Mouse (Mus musculus): ENCODE data around the gene Rab38. TPM values are rescaled to one million over a fixed set of nuclear protein-coding genes. Genes with fewer than 3 reads are reported as not detected.

The Rab38 gene
- 2.8 and 8.9 TPM in 2 replicates for polyA plus RNA-seq (2011; ENCODE audit: insufficient read length, low read depth, missing spikeins)

GRCm38 (mm10) chr7:88429786-88430691, at the start of gene Rab38:
Rab38 (plus strand) TSS chr7:88430273.
- peak within 1 kb of the TSS; percentile 49 for H3K4me3 ChIP-seq (ENCODE audit: insufficient read depth, low read length)
- no peak within 1 kb of the TSS for H3K27ac ChIP-seq (ENCODE audit: insufficient read depth, low read length)

DNA sequence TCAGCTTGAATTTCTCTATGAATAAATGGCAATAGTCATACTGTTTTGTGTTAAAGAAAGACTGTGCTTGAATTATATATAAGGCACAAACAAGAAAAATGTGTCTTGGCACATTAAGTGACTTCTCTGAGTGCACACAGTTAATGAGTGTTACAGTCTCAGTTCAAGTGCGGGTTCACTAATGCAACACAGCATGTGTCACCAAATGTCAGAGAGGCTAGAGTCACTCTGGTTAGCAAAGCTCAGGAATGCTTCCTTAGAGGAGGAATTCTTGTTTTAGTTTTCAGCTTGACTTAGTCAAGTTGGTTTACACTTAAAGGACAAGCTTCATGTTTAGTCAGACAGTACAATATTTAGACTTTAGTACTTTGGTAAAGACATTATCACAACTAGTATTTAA, 35.5 kb upstream of the Rab38 start:
- TF ChIP-seq CTCF (IDR thresholded peaks at IDR 0.05; ENCODE audit: borderline replicate concordance, insufficient read depth, low read length) (no peak), POLR2A (IDR thresholded peaks at IDR 0.05; ENCODE audit: low read depth, low read length) (no peak)
- Histone ChIP-seq H3K4me3 (ENCODE audit: insufficient read depth, low read length) (no peak overlapping the region), H3K27ac (ENCODE audit: insufficient read depth, low read length) (no peak overlapping the region), H3K4me1 (ENCODE audit: control insufficient read depth, insufficient read depth, low read length) (no peaks in the 10 kb centered on the region)

More at GRCm38 (mm10) chr7:88429786-88430691, at the start of gene Rab38:
- H3K4me1 ChIP-seq (ENCODE audit: control insufficient read depth, insufficient read depth, low read length), result no peaks in the 10 kb centered on the region
- no peak for TF ChIP-seq CTCF (IDR thresholded peaks at IDR 0.05; ENCODE audit: borderline replicate concordance, insufficient read depth, low read length)
- peak; percentile 56 for TF ChIP-seq POLR2A (IDR thresholded peaks at IDR 0.05; ENCODE audit: low read depth, low read length)

- TF ChIP-seq POLR2A (IDR thresholded peaks at IDR 0.05; ENCODE audit: low read depth, low read length) (no peak), CTCF (IDR thresholded peaks at IDR 0.05; ENCODE audit: borderline replicate concordance, insufficient read depth, low read length) (no peak)
- no peaks in the 10 kb centered on the region for H3K4me1 ChIP-seq (ENCODE audit: control insufficient read depth, insufficient read depth, low read length)
- H3K4me3 ChIP-seq (ENCODE audit: insufficient read depth, low read length), result no peak overlapping the region
- H3K27ac ChIP-seq (ENCODE audit: insufficient read depth, low read length), result no peak overlapping the region
Observed at GRCm38 (mm10) chr7:88395745-88396144, 34.3 kb upstream of the Rab38 start.

DNA sequence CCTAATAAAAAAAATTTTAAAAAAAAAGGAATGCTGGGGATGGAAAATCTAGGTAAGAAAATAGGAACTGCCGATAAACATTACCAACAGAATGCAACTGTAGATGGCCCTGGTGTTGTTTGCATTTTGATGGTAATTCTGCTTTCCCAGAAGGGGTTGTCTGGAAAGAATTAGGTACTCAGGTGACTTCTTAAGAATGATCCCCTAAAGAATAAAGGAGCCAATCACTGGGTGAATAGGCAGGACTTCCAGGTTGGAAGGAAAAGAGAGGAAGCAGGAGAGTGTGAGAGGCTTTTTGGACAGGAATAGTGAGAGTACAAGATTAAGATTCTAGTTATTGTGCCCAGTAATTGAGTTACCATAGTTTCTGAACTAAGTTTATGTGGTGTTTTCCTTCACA, 24.8 kb upstream of the Rab38 start:
- H3K27ac ChIP-seq (ENCODE audit: insufficient read depth, low read length), result no peak overlapping the region
- TF ChIP-seq CTCF (IDR thresholded peaks at IDR 0.05; ENCODE audit: borderline replicate concordance, insufficient read depth, low read length) (no peak), POLR2A (IDR thresholded peaks at IDR 0.05; ENCODE audit: low read depth, low read length) (no peak)
- no peaks in the 10 kb centered on the region for H3K4me1 ChIP-seq (ENCODE audit: control insufficient read depth, insufficient read depth, low read length)
- no peak overlapping the region for H3K4me3 ChIP-seq (ENCODE audit: insufficient read depth, low read length)

- H3K27ac ChIP-seq (ENCODE audit: insufficient read depth, low read length), result no peak overlapping the region
- H3K4me3 ChIP-seq (ENCODE audit: insufficient read depth, low read length), result no peak overlapping the region
- TF ChIP-seq CTCF (IDR thresholded peaks at IDR 0.05; ENCODE audit: borderline replicate concordance, insufficient read depth, low read length), result no peak
- TF ChIP-seq POLR2A (IDR thresholded peaks at IDR 0.05; ENCODE audit: low read depth, low read length), result no peak
- no peaks in the 10 kb centered on the region for H3K4me1 ChIP-seq (ENCODE audit: control insufficient read depth, insufficient read depth, low read length)
Observed at GRCm38 (mm10) chr7:88406466-88406865, 23.6 kb upstream of the Rab38 start.

DNA sequence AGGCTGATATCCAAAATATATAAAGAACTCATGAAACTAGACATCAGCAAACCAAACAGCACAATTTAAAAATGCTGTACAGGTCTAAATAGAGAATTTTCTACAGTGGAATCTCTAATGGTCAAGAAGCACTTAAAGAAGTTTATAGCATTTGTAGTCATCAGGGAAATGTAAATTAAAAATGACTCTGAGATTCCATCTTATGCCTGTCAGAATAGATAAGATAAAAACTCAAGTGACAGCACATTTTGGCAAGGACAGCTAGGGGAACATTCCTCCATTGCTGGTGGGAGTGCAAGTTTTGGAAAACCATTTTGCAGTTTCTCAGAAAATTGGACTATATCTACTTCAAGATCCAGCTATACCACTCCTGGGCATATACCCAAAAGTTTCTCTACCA, 8.3 kb upstream of the Rab38 start:
- TF ChIP-seq POLR2A (IDR thresholded peaks at IDR 0.05; ENCODE audit: low read depth, low read length), result no peak
- no peak for TF ChIP-seq CTCF (IDR thresholded peaks at IDR 0.05; ENCODE audit: borderline replicate concordance, insufficient read depth, low read length)
- no peak overlapping the region for H3K27ac ChIP-seq (ENCODE audit: insufficient read depth, low read length)
- H3K4me1 ChIP-seq (ENCODE audit: control insufficient read depth, insufficient read depth, low read length), result no peaks in the 10 kb centered on the region
- H3K4me3 ChIP-seq (ENCODE audit: insufficient read depth, low read length), result no peak overlapping the region

DNA sequence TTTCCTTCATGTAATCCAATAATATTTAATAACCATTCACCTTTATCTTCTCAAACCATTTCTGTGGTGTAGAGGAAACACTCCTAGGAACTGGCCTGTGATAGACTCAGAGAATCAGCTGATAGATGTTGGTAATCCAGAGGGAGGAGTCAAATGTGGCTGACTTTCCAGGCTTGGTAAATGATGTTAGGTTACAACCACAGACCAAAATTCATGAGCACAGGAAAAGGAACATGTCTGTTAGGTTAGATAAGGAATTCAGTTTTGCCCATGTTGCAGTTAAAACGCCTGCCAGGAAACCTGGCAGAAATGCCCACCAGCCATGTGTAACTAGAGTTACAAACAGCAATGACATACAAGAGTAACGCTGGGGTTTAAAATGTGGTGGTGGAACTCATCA, 6.2 kb upstream of the Rab38 start:
- no peak for TF ChIP-seq CTCF (IDR thresholded peaks at IDR 0.05; ENCODE audit: borderline replicate concordance, insufficient read depth, low read length)
- TF ChIP-seq POLR2A (IDR thresholded peaks at IDR 0.05; ENCODE audit: low read depth, low read length), result no peak
- Histone ChIP-seq H3K27ac (ENCODE audit: insufficient read depth, low read length) (no peak overlapping the region), H3K4me3 (ENCODE audit: insufficient read depth, low read length) (no peak overlapping the region), H3K4me1 (ENCODE audit: control insufficient read depth, insufficient read depth, low read length) (no peaks in the 10 kb centered on the region)

DNA sequence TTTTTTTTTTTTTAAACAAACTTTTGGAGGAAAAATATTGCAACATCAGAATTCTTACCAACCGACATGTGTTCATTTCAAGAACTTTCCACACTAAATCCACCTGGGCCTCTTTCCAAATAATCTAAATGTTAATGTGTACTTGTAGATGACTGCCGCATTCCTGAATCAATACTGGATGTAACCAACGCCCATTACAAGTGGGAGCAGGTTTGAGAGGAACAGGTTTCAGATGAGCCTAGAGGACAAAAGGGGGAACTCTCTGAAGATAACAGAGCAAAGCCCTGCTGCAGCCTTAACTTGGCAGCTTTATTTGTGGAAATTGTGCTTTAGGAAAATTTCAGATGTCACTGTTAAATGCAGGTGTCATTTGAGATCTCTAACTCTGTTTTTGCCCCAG, 4.3 kb upstream of the Rab38 start:
- H3K4me3 ChIP-seq (ENCODE audit: insufficient read depth, low read length), result no peak overlapping the region

DNA sequence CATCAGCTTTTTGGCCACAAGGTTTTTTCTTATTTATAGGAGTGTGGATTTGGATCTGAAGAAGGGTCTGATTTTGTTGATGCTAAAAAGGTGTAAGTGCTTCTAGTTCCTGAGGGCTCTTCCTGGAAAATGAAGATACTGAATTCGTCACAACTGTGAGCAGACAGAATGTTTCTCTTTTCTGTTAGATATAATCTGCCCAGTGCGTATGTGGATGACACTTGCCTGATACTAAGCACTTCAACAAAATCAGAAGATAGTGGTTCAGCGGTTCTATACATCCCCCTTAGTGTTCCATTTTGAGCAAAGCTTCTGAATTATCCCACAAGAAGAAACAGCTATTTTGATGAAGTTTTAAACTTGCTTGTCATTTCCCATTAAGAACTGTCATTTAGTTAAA, 2.6 kb upstream of the Rab38 start:
- Histone ChIP-seq H3K4me3 (ENCODE audit: insufficient read depth, low read length) (no peak overlapping the region), H3K4me1 (ENCODE audit: control insufficient read depth, insufficient read depth, low read length) (no peaks in the 10 kb centered on the region), H3K27ac (ENCODE audit: insufficient read depth, low read length) (no peak overlapping the region)
- TF ChIP-seq POLR2A (IDR thresholded peaks at IDR 0.05; ENCODE audit: low read depth, low read length) (no peak), CTCF (IDR thresholded peaks at IDR 0.05; ENCODE audit: borderline replicate concordance, insufficient read depth, low read length) (no peak)

More for the DNA sequence above, 4.3 kb upstream of the Rab38 start:
- H3K4me1 ChIP-seq (ENCODE audit: control insufficient read depth, insufficient read depth, low read length), result no peaks in the 10 kb centered on the region
- TF ChIP-seq POLR2A (IDR thresholded peaks at IDR 0.05; ENCODE audit: low read depth, low read length) (no peak), CTCF (IDR thresholded peaks at IDR 0.05; ENCODE audit: borderline replicate concordance, insufficient read depth, low read length) (no peak)
- H3K27ac ChIP-seq (ENCODE audit: insufficient read depth, low read length), result no peak overlapping the region

DNA sequence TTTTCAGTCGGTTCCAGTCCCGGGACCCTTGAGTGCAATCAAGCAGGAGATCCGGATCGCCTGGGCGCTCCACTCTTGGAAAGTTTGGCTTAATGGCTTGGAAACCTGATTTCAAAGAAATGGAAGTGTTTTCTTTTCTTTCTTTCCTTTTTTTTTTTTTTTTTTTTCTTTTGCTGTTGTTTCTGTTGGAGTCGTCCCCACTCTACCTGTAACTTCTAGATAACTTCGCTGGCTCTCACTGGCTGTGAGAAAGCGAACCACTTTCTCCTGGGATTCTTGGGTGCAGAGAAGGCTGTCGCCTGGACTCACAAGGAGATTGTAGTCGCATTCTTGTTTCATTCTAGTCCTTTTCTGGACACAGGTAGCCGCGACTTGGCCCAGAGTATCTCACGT, 615 bp downstream of the Rab38 start:
- Histone ChIP-seq H3K4me1 (ENCODE audit: control insufficient read depth, insufficient read depth, low read length) (no peaks in the 10 kb centered on the region), H3K4me3 (ENCODE audit: insufficient read depth, low read length) (peak overlapping the region; percentile 49), H3K27ac (ENCODE audit: insufficient read depth, low read length) (no peak overlapping the region)
- TF ChIP-seq POLR2A (IDR thresholded peaks at IDR 0.05; ENCODE audit: low read depth, low read length), result no peak
- no peak for TF ChIP-seq CTCF (IDR thresholded peaks at IDR 0.05; ENCODE audit: borderline replicate concordance, insufficient read depth, low read length)

Data from embryonic fibroblast, embryonic 13.5 days (primary cell).